Mouse (Mus musculus) urinary bladder, adult 18-20 months (tissue): ENCODE data around the gene Ndnf.

Experiments used
- DNase-seq, 2 experiments: peaks; one replicate each; pipeline ENCODE4 v3.0.0; 2022; ENCODE audit warnings: low spot score in 2 of 2, mixed read lengths in 2 of 2

The Ndnf gene

GRCm38 (mm10) chr6:65671451-65671850 lies at the start of gene Ndnf:
Gene Ndnf, plus strand, starts transcription at chr6:65671590.
- DNase-seq = peak; percentile 33 to 55

- no peak for DNase-seq
These were observed 48.2 kb upstream of the Ndnf start for GRCm38 (mm10) chr6:65623016-65623715.

- no peak for DNase-seq
These were observed 40.8 kb upstream of the Ndnf start for GRCm38 (mm10) chr6:65630578-65630977.

GRCm38 (mm10) chr6:65632184-65632583 lies 39.2 kb upstream of the Ndnf start:
- DNase-seq = no peak

- no peak for DNase-seq
These were observed 29.0 kb upstream of the Ndnf start for GRCm38 (mm10) chr6:65642431-65642830.

GRCm38 (mm10) chr6:65644110-65644509 lies 27.3 kb upstream of the Ndnf start:
- no peak for DNase-seq

- DNase-seq = no peak
These were observed 25.0 kb upstream of the Ndnf start for GRCm38 (mm10) chr6:65646408-65646807.

GRCm38 (mm10) chr6:65647731-65648130 lies 23.7 kb upstream of the Ndnf start:
- DNase-seq = no peak

- DNase-seq = no peak
These were observed 20.0 kb upstream of the Ndnf start for GRCm38 (mm10) chr6:65651376-65651775.

GRCm38 (mm10) chr6:65661272-65661671 lies 10.1 kb upstream of the Ndnf start:
- DNase-seq = no peak

GRCm38 (mm10) chr6:65662050-65662449 lies 9.3 kb upstream of the Ndnf start:
- DNase-seq = no peak

GRCm38 (mm10) chr6:65663990-65664389 lies 7.4 kb upstream of the Ndnf start:
- no peak for DNase-seq

- DNase-seq = no peak
These were observed 5.1 kb upstream of the Ndnf start for GRCm38 (mm10) chr6:65666295-65666694.

GRCm38 (mm10) chr6:65669971-65670370 lies 1.4 kb upstream of the Ndnf start:
- no peak for DNase-seq

GRCm38 (mm10) chr6:65670981-65671411 lies 394 bp upstream of the Ndnf start:
- DNase-seq = no peak

- peak; percentile 1 to 38 for DNase-seq
These were observed 991 bp downstream of the Ndnf start for GRCm38 (mm10) chr6:65672131-65673031.

- no peak for DNase-seq
These were observed 22.5 kb downstream of the Ndnf start for GRCm38 (mm10) chr6:65693938-65694337.

- DNase-seq = no peak
These were observed 49.3 kb downstream of the Ndnf start for GRCm38 (mm10) chr6:65720676-65721075.

GRCm38 (mm10) chr6:65725677-65726076 lies 54.3 kb downstream of the Ndnf start:
- no peak for DNase-seq

- DNase-seq = no peak
These were observed 56.9 kb downstream of the Ndnf start for GRCm38 (mm10) chr6:65728261-65728660.

GRCm38 (mm10) chr6:65739442-65739841 lies 68.1 kb downstream of the Ndnf start:
- DNase-seq = no peak

- DNase-seq = no peak
These were observed 71.9 kb downstream of the Ndnf start for GRCm38 (mm10) chr6:65743144-65743870.
